Mouse (Mus musculus) retina, embryonic 14.5 days (tissue): ENCODE results near the gene Olfr692.
A peak's percentile ranks its signal among the peaks of the same experiment; 100 is the strongest.

Experiments
- DNase-seq: peaks from one replicate; pipeline ENCODE4 v3.0.0-alpha.2; 2015; ENCODE audit warnings: low spot score

Olfr692 gene

DNA sequence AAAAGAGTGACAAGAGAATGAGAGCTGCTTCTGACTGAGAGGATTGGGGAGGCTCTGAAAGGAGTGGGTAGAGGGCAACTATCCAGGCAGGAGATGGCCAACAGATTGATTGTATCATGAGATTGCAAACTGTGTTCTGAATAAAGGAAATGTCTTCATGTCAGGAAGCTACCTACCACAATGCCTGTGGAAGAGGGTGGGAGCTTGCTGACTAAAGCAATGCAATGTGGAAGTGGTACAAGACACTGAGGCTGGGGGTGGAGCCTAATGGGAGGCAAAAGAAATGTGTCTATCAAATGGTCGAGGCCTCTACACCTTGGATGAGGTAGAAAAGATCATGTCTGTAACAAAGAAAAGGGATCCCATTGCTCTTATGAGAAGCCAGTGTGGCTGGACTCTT is 38.3 kb downstream of the Olfr692 start:
- no peak for DNase-seq

DNA sequence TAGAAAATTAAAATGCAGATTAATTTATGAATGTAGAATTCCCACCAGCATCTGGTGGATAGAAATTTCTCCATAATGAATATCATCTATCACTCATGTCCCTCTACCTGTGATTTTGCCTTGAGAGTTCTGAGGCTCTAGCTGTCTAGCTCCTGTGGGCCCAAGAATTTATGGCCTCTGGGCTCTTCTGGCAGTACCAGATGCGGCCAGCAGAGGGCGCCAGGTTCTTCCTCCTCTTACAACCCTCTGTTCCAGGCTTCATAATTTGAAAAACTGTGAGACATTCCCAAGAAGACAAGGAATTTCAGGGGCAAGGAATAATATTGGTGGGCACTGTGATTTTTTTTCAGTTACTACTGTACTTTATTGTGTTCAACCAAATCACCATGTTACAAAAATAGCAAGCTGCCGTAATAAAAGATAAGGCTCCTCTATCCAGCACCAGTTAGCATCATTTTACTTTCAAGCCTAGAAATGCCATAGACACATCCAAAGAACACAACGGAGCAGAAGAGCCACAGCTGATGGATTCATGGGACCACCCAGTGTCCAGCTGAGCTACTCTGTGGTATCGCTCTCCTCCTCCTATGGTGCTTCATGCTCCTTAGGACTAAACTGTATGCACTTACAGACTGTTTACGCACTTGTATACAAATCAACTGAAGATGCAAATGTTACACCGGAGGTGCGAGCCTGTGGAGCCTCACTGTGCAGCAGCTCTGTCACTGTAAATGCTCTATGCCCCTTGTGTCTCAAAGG is 44.0 kb downstream of the Olfr692 start:
- peak; percentile 88 for DNase-seq

DNA sequence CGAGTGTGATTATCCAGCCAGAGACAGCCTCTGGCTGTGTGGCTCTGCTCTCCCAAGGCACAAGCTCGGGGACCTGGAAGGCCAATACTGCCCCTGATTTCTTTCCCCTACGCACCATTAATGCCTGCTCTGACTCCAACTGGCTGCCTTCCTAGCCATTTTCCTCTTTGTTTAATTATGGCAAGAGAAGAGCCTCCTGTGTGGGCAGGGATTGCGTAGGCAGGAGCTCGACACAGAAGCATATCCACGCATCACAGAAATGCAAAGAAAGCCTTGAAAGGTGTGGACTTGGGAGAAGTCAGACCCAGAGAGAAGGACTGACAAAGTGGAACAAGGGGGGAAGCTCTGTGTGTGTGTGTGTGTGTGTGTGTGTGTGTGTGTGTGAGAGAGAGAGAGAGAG is 46.4 kb downstream of the Olfr692 start:
- DNase-seq = no peak

DNA sequence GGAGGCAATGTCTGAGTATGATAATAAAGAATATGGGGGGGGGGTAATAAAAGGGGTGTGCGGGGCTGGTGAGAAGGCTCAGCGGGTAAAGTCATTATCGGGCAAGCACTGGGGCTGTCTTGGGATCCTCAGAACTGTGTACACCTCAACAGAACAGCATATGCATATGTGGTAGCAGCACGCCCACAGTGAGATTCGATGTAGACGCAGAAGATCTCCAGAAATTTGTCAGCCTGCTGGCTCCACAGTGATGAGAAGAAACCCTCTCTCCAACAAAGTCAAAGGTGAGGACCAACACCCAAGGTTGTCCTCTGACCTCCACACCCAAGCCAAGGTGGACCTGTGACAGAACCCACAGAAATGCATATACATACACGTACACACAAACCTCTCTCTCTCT is 48.5 kb downstream of the Olfr692 start:
- no peak for DNase-seq

DNA sequence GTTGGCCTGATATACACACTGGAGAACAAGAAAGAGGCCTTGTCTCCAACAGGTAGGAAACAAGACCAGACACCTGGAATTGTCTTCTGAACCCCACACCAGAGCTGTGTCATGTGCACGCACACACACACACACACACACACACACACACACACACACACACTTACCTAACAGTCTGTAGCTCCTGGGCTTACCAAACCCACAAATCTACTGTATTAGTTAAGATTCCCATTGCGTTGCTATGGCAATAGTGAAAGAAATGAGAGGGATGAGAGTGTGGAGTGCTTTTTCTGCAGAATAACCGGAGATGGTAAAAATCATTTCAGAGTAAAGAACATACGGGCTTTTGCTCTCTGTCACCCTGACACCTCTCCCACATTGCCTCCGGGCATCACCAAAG is 50.1 kb downstream of the Olfr692 start:
- DNase-seq = no peak
